Comparison of ENCODE assay signal across 13 mouse cellular contexts in the genomic region with DNA sequence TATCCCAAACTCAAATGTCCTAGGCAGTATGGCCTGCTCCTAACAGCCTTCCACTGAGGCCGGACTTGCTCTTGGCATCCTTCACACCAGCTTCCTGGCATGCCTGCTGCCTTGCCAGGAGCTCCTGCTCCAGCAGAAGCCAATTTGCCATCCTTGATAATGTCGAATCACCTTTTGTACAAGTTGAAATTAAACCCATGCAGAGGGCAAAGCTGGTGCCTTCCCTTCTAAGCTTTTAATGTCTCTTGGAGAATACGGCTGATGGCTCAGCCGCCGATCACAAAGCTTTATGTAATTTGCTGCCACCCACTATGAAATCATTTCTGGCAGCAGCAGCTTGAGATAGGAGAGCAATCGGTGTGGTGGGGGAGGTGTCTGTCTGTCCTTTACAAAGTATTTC. TPM values are rescaled to one million over a fixed set of nuclear protein-coding genes. Genes with fewer than 3 reads are reported as not detected.
DNase-seq lines count a peak whose midpoint lies in the region; ATAC-seq and TF ChIP-seq lines count a peak whose summit lies in the region.
"Had no signal": no experiment of that assay in that cellular context is flagged by ENCODE, and none has a peak within 500 bp of the region (broad histone marks: within the 10 kb centered on the region; RNA-seq: fewer than 3 reads in every experiment).

No protein-coding gene starts in this region.

- H3K27me3 ChIP-seq in liver, postnatal 0 days (ENCODE audit: insufficient read depth, low read length): no peaks in the 10 kb centered on the region
- H3K27me3 ChIP-seq: Patski had no signal

- H3K4me3 ChIP-seq in liver, postnatal 0 days (ENCODE audit: low read depth, low read length): no peak overlapping the region

- no peak overlapping the region for H3K27ac ChIP-seq in liver, postnatal 0 days (ENCODE audit: low read depth)

- H3K36me3 ChIP-seq in liver, postnatal 0 days (replicated peaks; ENCODE audit: insufficient read depth, low read length): no peaks in the 10 kb centered on the region

- ATAC-seq in liver, postnatal 0 days: no peak
- no peak for ATAC-seq in megakaryocyte-erythroid progenitor cell, adult 5-6 weeks (replicated peaks; ENCODE audit: low FRiP score, low TSS enrichment, poor library complexity, severe bottlenecking)
- ATAC-seq: Patski had no signal

- no peak for TF ChIP-seq EP300 in liver, postnatal 0 days (IDR thresholded peaks at IDR 0.05; ENCODE audit: low read depth)

- TF ChIP-seq CTCF in liver, postnatal 0 days (IDR thresholded peaks at IDR 0.05; ENCODE audit: low read depth): no peak

- H3K4me1 ChIP-seq in liver, postnatal 0 days (ENCODE audit: insufficient read depth): peaks cover 5% of the 10 kb centered on the region

- H3K9ac ChIP-seq in liver, postnatal 0 days (replicated peaks): no peak overlapping the region

- H3K9me3 ChIP-seq in liver, postnatal 0 days (ENCODE audit: low read length): no peaks in the 10 kb centered on the region

- peak; percentile 90 for DNase-seq in heart, adult 11 months
- DNase-seq in heart, postnatal 4 days: no peak
- DNase-seq in brain, adult 2 months (ENCODE audit: low read depth, low spot score): peak; percentile 92
- peak; percentile 61 to 64 for DNase-seq in cerebellum, postnatal 14 days
- peak; percentile 51 to 68 for DNase-seq in left cerebral cortex, adult 8-10 months (ENCODE audit: low spot score in 2 of 2)
- DNase-seq in liver, postnatal 0 days: no peak
- DNase-seq in spleen, adult 12 weeks (ENCODE audit: low spot score): no peak
- DNase-seq: adrenal gland, adult 8-10 months; embryo, embryonic 11 days; kidney, postnatal 10 days; liver had no signal

- WGBS in liver, postnatal 0 days (ENCODE audit: insufficient replicate concordance): 68% methylated on average over 6 of the region's 6 CpGs

- H3K4me2 ChIP-seq in liver, postnatal 0 days (ENCODE audit: low read depth, low read length): no peak overlapping the region

RNA-seq across cellular contexts. Expression of gene Nup93, which starts 4.7 kb away (rescaled TPM):
- 10 to 100 TPM; 45.1 to 52.7 TPM for total RNA-seq in heart, postnatal 4 days (2021)
- 10 to 100 TPM; 48.3 to 54.1 (median 49.8) TPM for total RNA-seq in left cerebral cortex, adult 8-10 months (2022)
- polyA plus RNA-seq in liver, postnatal 0 days (2015; fragmentation: Nextera tagmentation; extraction: Ambion mirVana): 13.4 and 18.2 TPM in 2 replicates
- total RNA-seq in megakaryocyte-erythroid progenitor cell, adult 5-6 weeks (2014; fragmentation: Nextera tagmentation): 66.6 and 86.4 TPM in 2 replicates
- total RNA-seq in megakaryocyte-erythroid progenitor cell, adult 5-6 weeks (2017): 55.1 and 69.6 TPM in 2 replicates

RNA-seq across cellular contexts. Expression of gene Mt1, which starts 30.8 kb away (rescaled TPM):
- 100 to 1,000 TPM; 168 to 174 TPM for total RNA-seq in heart, postnatal 4 days (2021)
- 100 to 1,000 TPM; 307 to 666 (median 449) TPM for total RNA-seq in left cerebral cortex, adult 8-10 months (2022)
- polyA plus RNA-seq in liver, postnatal 0 days (2015; fragmentation: Nextera tagmentation; extraction: Ambion mirVana): 2,663 and 3,863 TPM in 2 replicates
- total RNA-seq in megakaryocyte-erythroid progenitor cell, adult 5-6 weeks (2014; fragmentation: Nextera tagmentation): 524 and 583 TPM in 2 replicates
- 648 and 717 TPM in 2 replicates for total RNA-seq in megakaryocyte-erythroid progenitor cell, adult 5-6 weeks (2017)

RNA-seq across cellular contexts. Expression of gene Mt2, which starts 37.2 kb away (rescaled TPM):
- total RNA-seq in heart, postnatal 4 days (2021): 10 to 100 TPM; 35.5 to 37.4 TPM
- total RNA-seq in left cerebral cortex, adult 8-10 months (2022): 100 to 1,000 TPM; 287 to 602 (median 391) TPM
- polyA plus RNA-seq in liver, postnatal 0 days (2015; fragmentation: Nextera tagmentation; extraction: Ambion mirVana): 507 and 771 TPM in 2 replicates
- total RNA-seq in megakaryocyte-erythroid progenitor cell, adult 5-6 weeks (2014; fragmentation: Nextera tagmentation): 352 and 428 TPM in 2 replicates
- 400 TPM in 2 replicates for total RNA-seq in megakaryocyte-erythroid progenitor cell, adult 5-6 weeks (2017)

RNA-seq across cellular contexts. Expression of gene Mt3, which starts 57.2 kb away (rescaled TPM):
- 10 to 100 TPM; 26.7 to 28.1 TPM for total RNA-seq in heart, postnatal 4 days (2021)
- total RNA-seq in left cerebral cortex, adult 8-10 months (2022): 100 to 1,000 TPM; 785 to 962 (median 864) TPM
- polyA plus RNA-seq in liver, postnatal 0 days (2015; fragmentation: Nextera tagmentation; extraction: Ambion mirVana): not detected in 2 replicates
- not detected in 2 replicates for total RNA-seq in megakaryocyte-erythroid progenitor cell, adult 5-6 weeks (2014; fragmentation: Nextera tagmentation)
- not detected in 2 replicates for total RNA-seq in megakaryocyte-erythroid progenitor cell, adult 5-6 weeks (2017)
- polyA plus RNA-seq: Patski had no signal

Comparison
In these comparisons a context has a peak if more than half of its experiments do, and no peak if none do; other contexts are left out.
1. DNase-seq: peak in heart, adult 11 months (single experiment), brain, adult 2 months (single experiment), cerebellum, postnatal 14 days (2 of 2) and left cerebral cortex, adult 8-10 months (2 of 2); none in heart, postnatal 4 days (single experiment), liver, postnatal 0 days (single experiment) and spleen, adult 12 weeks (single experiment).
2. RNA of gene Mt2, which starts 37.2 kb away (total RNA-seq): 352 to 428 TPM in megakaryocyte-erythroid progenitor cell, adult 5-6 weeks and 287 to 602 TPM in left cerebral cortex, adult 8-10 months; 35.5 to 37.4 TPM in heart, postnatal 4 days; every median in the first group is over 4 times any median in the second.